Mouse (Mus musculus) heart, postnatal 10 days (tissue): ENCODE results near the gene Prickle1. TPM values are rescaled to one million over a fixed set of nuclear protein-coding genes. Genes with fewer than 3 reads are reported as not detected.

Source experiments
- DNase-seq, 2 experiments: peaks; one replicate each; pipeline ENCODE4 v3.0.0; 2021
- intact Hi-C: fragments of 180-260 bp; cut with DNase I; formaldehyde crosslinking; loops from one replicate; pipeline ENCODE4 v1.15.1; 2025
- total RNA-seq, 2 experiments: library from RNA; stranded (reverse); gene quantifications; 2 replicates each; pipeline ENCODE4 v1.2.3; 2021

The Prickle1 gene
- total RNA-seq, 2 experiments from 2014 or later = 24.1 to 36.4 TPM

GRCm38 (mm10) chr15:93459422-93459821, 136.3 kb downstream of the Prickle1 start:
- intact Hi-C loops = no loop called here

GRCm38 (mm10) chr15:93456005-93456404, 139.7 kb downstream of the Prickle1 start:
- intact Hi-C loops = no loop called here
- no peak for DNase-seq

More at GRCm38 (mm10) chr15:93459422-93459821, 136.3 kb downstream of the Prickle1 start:
- no peak for DNase-seq

DNA sequence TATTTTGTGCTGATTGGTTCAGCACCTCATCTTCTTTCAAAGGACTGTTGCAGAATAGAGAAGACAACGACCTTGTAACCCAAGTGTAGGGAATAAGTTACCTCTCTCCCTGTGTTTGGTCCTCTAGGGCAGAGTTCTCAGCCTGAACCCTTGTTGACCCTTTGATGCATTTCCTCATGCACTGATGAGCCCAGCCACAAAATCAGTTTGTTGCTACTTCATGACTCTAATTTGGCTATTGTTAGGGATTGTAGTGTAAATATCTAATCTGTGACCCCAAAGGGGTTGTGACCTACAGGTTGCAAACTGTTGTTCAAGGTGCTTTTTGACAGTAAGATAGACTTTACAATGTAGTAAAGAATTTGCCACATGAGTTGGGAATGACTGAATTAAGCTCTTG, 142.4 kb downstream of the Prickle1 start:
- no peak for DNase-seq
- intact Hi-C loops = no loop called here

Other genes starting within 250 kb of the Prickle1 start
- 10 to 100 TPM; 69.9 to 75.5 TPM for gene Zcrb1, start 197.6 kb downstream of the Prickle1 start, total RNA-seq
- gene Pphln1, start 197.5 kb downstream of the Prickle1 start, total RNA-seq = 10 to 100 TPM; 27.6 to 29.5 TPM